Mouse (Mus musculus): Measurements from ENCODE around the gene Setd4. TPM values are rescaled to one million over a fixed set of nuclear protein-coding genes. Genes with fewer than 3 reads are reported as not detected.

Gene Setd4
- total RNA-seq, 1 experiment from 2014 or later = 5.4 TPM

DNA sequence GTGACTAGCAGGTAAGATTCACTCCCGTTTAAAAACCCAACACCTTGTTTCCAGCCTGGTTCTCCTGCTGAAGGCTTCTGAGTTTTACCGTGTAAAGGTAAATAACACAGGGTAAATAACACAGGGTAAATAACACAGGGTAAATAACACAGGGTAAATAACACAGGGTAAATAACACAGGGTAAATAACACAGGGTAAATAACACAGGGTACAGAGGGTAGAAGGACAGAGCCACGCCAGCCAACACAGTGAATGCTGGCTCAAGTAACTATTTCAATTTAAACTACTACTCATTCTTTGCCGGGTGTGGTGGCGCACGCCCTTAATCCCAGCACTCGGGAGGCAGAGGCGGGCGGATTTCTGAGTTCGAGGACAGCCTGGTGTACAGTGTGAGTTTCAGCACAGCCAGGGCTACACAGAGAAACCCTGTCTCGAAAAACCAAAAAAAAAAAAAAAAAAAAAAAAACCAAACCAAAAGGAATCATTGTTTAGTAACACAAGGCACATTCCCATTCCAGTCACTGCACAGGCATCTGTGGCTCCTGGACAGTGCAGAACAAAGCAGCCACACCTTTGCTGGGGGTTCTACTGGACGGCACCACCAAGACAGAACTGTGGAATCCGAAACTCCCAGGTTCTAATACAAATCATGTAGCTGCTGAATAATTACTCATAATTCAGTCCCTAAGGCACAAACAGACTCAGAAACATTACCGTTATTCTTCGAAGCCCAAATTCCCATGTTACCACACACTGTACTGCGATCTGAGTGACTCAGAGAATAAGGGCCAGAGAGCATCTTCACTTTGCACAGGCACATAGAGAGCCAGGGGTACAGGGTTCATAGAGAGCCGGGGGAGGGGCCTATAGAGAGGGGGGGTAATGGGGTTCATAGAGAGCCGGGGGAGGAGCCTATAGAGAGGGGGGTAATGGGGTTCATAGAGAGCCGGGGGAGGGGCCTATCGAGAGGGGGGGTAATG is 12.1 kb downstream of the Setd4 start:
- DNase-seq = no peak

DNA sequence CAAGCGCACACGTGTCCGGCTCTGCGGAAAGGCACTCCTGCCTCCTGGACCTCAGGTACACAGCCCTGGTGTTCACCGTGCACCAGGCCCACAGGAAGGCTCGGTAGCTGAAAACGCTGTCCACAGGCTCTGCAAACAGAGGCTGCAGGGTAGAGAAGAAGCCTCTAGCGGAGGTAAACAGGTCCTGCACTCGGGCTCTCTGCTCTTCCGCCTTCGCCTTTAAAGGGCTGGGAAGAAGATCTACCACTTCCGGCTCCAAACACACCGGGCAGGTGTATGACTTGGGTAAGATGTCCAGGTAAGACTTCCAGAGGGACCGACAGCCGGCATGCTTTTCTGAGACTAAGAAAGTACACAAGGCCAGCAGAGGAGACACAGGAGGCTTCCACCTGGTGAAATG is 12.9 kb downstream of the Setd4 start:
- no peak for DNase-seq

DNA sequence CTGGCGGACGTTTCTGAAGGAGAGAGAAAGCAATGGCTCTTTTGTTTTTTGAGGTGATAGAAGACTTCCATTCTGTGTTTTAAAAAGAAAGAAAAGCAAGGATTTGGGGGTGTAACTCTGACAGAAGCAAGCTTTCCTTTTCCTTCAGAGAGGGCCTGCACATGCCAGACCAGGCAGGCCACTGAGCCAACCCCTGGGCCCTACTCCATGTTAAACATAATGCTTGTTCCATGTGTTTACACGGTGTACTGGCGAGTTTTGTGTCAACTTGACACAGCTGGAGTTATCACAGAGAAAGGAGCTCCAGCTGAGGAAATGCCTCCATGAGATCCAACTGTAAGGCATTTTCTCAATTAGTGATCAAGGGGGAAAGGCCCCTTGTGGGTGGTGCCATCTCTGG is 15.6 kb downstream of the Setd4 start:
- no peak for DNase-seq

DNA sequence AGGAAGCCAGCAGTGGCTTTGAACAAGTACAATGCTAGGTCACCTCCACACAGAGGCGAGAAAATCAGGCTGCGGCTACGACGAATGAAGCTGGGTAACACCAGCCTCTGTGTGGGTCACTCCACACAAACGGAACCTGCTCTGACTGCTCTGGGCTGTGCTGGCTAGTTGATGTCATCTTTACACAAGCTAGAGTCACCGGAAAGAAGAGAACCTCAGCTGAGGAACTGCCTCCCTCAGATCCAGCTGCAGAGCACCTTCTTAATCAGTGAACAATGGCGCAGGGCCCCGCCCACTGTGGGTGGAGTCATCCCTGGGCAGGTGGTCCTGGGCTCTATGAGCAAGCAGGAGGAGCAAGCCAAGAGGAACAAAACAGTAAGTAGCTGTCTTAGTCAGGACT is 17.5 kb downstream of the Setd4 start:
- DNase-seq = no peak

DNA sequence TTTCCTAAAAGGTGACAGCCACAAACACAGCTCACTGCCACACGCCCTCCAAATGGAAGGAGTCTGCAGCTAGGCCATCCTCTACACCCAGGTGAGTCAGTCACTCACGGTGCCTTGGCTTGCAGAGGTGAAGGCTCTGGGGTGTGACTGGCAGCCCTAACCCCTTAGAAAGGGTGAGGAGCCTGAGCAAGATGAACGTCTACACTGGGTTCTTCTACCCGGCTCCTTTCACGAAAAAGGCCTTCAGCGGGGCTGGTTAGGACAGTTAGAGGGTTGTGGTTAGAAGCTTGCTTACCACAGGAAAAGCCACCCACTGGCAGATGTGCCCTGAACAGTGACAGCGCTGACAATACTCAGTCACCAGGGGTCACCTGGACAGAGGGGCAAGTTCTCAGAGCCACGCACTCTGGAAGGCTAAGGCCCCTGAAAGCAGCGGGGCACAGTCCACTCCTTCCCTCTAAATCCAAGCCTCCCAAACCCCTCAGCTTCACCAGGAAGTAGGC is 18.1 kb downstream of the Setd4 start:
- DNase-seq = no peak

DNA sequence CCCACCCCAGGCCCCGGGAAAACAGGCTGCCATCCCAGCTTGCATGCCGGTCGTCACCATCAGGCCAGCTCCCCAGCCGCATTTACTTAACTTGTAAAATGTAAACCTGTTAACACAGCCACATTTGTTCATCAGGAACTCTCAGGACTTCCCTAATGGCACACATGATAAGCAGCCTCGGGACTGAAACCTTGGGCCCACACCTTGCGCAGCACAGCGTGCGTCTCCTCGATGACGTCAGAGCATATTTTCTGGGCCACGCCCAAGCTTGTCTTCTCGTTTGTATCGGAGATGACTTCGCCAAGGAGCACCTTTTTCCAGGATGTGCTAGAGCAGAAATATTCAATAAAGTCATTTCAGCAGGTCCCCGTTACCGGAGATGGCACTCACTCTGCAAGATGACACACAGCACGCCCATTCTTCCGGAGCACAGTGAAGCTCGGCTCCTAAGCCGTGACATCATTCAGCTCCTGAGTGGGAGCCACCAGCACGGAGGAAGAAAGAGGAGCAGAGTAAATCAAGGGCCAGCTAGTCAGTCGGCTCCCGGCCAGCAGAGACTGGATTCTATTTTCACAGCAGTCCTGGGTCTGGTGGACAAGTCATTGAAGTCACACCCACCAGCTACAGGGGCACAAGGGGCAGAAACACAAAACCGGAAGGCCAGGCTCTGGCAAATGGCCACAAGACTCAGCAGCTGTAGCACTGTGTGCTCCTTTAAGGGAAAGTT is 18.7 kb downstream of the Setd4 start:
- DNase-seq = no peak

DNA sequence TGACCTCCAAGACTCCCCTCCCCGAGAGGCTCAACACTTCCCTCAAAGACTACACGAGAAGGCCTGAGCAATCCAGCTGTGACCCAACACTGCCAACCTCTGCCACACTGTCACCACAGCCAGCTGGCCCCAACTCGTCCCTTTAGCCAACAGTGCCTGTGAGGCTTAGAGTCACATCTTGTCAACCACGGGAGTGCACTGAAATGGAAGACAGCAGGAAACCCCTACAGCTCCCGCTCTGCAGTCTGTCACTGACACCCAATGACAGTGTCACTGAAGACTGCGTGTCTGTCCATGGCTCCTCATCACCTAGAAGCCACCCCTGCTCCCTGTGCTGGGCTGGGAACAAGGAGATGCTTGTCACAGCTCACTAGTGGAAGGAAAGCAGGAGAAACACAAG is 22.7 kb downstream of the Setd4 start:
- peak; percentile 58 for DNase-seq

DNA sequence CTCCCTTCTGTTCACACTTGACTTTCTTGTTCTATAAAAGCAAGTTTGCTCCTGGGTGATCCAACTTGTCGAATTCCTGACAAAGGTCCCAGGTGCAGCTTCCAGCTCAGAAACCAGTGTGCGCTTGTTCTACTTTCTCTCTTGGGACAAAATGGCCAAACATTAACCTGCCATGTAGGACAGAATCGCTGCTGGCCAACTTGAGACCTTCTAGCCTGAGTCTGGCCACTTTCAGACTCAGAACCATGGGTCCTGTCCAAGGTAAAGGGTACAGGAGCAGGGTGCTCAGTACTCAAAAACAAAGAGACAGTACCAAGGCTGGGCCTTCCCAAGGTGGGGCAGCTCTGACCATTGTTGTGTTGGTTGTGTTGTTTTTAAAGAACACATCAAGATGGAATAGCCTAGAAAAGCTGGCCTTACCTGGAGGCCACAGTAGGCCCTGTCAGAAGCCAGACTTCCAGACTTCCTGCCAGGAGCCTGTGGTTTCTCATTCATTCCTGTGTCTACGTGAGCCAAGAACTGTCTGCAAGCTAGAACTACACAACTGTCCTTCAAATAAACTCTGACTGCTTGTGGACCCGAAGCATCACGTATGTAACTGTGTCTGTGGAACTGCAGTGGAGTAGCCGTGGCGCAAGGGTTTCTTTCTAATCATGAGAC is 25.4 kb downstream of the Setd4 start:
- DNase-seq = no peak

DNA sequence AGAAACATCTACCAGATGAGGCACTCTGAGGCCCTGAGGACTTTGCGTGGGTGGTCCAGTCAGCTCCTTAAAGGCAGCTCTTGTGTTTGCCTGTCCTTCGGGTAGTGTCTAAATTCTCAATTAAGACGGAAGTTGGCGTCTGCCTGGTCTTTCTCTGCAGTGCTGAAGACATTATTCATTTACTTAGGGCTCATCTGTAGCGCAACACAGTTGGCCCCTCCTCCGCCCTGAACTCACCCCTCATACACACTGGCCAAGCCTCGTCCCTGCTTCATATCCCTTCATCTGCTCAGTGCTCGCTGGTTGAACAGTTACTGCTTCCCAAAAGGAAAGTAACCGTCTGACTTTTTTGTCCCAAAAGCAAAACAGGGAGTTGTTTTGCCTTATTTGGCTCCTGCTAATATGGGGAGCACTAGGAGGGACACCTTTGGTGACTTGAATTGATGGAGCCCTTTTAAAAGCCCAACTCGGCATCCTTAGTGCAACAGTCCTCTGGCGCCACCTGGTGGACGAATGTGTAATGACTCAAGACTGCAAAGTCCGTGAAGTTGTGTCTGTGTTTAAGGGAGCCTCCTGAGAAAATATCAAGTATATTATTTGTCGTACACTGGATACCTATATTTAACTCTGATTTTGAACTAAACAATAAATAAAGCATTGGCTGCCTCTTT is 27.3 kb downstream of the Setd4 start:
- peak; percentile 87 for DNase-seq

DNA sequence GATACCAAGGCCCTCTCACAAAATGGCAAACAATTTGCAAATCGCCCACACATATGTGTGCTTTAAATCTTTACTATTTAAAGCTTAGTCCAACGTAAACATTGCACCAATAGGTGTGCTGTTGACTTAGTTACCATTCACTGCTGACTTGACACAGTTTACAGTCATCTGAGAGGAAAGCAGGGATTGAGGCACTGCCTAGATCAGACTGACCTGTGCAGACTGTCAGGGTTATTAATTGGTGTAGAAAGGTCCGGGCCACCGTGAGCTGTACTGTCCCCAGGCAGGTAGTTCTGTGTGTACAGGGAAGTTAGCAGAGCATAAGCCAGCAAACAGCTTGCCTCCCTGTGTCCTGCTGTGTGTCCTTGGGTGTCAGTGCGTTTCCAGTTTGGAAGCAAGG is 28.3 kb downstream of the Setd4 start:
- no peak for DNase-seq

DNA sequence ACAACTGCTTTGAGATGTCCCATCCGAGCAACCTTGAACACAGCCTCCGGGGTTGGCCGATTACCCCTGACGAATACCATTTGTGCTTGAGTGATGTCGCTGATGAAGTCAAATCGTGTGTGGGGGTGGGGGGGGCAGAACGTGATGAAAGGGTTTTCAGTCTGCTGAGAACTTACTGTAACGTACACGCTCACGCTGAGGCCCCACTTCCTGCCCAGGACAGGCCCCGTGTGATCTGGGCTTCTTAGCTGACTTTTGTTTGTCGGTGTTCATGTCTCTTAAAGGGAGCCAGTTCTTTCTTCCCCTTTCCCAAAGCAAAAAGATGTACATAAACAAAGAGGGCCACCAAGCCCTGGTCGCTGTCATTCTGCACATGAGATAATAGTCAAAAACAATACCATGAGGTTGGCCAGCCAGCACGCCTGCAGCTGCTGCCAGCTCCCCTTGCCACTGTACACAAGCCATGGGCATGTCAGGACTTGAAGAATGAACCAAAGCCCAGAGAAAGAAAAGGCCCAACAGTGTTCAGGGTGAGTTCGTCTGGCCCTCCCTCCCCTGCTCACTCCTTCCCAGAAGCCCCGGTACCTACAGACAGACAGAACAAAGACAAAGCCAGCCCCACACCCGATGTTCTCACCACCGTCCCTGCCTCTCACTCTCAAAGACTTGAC is 29.2 kb downstream of the Setd4 start:
- no peak for DNase-seq

DNA sequence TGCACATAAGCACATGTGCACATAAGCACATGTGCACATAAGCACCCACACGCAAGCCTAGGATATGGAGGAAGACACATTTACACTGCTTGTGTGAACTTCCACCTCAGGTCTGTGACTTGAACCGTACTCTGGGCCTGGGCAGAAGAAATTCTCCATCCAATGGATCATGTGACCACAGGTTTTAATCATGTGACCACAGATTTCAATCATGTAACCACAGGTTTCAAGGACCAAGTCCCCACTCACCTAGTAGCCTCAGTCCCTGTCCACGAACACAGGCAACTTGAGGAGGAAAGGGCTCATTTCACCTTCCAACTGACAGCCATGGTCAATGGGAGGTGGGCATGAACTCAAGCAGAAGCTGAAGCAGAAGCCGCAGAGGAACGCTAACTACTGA is 30.4 kb downstream of the Setd4 start:
- no peak for DNase-seq

DNA sequence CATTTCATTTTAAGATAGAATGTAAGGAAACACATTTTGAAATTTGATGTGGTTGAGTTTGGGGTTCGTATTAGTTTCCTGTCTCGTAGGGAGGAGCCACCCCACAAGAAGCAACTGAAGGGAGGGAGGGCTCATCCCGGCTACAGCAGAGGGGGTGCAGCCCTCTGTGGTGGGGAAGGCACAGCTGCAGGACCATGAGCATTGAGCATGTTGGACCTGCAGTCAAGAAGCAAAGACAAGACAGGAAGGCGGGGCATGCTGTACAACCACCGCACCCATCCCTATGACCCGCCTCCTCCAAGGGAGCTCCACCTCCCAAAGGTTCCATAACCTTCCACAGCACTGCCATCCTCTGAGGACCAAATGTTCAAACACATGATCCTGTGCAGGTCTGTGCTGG is 31.5 kb downstream of the Setd4 start:
- no peak for DNase-seq

DNA sequence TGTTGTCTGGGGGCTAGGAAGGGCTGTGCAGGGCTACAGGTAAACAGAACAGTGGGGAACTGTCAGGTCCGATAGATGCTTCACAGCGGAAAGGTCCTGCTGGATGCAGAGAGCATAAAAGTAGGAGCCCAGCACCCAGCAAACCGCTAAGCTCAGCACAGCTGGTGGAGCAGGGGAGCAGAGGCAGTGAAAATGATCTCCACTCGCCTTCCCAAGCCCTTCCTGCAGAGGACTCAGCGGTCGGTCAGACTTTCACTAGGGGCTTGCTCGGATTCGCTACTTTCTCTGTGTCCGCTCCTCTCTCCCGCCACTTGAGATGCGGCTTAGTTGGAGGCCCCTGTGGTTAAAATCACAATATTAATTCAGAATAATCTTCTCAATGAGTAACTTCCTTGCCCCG is 45.4 kb downstream of the Setd4 start:
- no peak for DNase-seq

DNA sequence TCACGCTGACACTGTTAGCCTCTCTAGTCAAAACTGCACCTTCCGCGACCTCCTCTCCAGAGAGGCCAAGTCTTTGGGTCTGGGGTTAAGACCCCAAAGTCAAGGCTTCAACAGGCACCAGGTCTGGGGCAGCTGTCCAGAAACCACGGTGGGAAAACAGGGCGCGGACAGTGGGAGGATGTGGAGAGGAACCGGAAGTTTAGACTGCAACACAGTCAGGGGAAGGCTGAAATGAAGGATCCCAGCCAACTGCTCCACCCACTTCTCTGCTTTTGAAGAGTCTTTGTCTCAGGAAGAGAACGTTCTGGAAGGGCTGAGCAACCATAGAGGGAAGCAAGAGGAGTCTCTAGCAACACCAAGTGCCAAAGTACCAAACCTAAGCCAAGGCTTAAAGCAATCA is 46.2 kb downstream of the Setd4 start:
- DNase-seq = no peak

DNA sequence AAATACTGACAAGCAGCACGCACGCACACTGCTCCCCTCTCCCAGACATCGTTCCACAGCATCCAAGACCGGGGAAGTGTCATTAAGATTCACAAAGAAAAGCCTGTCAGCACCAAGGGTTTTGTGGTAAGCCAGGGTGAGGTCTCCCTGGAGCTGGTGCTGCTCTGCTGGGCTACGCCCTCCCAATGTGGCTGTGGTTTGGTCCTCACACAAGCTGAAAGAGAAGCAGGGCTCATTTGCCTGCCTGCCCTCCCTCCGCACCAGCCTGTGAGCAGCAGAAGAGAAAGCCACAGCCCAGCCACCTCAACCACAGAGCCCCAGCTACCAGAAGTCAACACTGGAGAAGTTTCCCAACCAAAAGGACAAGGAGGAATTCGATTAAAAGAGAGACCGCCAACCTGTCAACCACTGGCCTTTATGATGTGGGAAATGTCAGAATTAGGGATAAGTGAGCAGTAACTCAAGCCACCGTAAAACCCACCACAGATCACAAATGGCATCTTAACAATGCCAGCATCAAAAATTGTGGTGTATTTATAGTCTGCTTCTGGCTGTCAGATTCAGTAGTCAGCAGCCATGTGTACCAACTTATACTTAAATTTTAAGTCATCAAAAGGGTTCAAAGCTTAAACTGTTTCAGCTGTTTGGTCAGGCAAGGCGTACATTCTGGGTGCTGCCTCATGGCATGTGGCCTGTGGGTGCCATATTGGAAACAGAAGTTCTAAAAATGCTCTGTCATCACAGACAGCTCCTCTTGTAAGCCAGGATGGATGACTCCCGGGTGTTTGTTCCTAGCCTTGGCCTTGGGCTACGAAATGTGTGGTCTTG is 51.0 kb downstream of the Setd4 start:
- no peak for DNase-seq

DNA sequence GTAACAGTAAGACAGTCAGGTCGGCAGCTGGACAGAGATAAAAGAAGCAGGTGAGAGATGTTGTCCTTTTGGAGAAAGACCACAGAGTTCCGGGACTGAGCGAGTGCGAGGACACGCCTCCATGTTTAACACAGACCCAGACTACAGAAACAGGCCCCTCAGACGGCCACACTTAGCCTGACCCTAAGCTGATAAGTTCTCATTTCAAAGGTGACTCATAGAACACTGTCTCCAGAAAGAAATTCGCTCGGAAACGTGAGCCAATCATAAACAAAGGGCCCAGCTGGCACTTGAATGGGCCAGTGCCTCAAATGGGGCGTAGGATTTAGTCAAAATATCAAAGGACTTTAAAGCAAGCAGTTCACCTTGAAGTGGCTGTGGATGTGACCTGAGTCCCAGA is 54.6 kb downstream of the Setd4 start:
- DNase-seq = no peak

DNA sequence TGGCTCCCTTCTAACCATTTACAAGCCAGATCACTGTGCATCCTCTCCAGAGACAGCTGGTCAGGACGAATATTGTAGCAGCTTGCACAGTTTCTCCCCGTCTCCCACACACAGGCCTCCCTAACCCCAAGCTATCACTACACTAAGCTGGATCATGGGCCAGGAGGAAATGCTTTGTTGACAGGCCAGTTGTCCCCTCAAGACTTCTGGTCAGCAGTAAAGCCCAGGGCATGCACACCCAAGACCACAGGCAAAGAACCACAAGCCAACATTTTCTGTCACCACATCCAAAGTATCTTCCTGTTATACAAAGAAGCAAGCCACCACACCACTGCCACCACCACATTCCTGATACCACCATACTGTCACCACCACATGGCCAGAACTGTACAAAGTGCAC is 55.8 kb downstream of the Setd4 start:
- DNase-seq = no peak

DNA sequence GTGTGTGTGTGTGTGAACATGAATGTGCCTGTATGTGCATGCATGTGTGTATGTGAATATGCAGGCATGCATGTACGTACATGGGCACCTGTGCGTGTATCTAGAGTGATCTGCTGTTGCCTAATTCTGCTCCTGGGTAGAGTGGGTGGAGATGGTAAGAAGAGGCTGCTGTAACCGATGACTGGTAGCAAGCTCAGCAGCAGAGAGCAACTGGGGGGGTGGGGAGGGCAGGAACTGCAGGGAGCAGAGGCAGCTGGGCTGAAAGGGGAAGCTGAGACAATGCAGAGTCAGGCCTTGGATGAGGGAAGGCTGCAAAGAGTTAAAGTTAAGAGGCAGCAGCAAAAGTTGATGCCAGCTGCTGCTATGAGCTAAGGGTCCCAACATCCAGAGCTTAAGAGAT is 56.7 kb downstream of the Setd4 start:
- no peak for DNase-seq

DNA sequence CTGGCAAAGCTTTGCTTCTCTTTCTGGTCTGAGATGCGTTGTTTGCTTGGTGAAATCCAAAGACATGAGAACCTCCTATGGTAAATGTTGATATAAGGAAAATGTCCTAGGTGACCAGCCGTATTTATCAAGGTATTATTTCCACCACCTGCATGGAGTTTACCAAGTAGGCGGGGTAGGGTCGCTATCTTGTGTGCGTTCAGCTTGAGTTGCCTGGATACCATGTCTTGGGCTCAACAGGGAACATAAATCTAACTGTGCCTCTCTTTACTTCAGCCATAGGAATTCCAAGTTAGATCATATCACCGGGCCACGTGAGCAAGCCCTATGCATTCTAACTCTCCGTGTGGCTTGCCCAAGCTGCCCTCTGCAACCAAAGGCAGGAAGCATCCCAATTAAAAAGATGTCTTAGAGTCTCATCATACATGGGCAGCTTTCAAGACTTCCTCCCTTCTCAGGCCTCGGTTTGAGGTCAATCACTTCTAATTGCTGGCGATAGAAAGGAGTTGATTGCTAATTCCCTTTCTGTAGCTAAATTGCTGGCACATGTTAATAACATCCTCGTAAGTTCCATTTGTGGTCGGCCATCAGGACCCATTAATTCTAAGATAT is 57.4 kb downstream of the Setd4 start:
- DNase-seq = no peak
